Mouse (Mus musculus): ENCODE measurements around the gene Gm3336.

DNA sequence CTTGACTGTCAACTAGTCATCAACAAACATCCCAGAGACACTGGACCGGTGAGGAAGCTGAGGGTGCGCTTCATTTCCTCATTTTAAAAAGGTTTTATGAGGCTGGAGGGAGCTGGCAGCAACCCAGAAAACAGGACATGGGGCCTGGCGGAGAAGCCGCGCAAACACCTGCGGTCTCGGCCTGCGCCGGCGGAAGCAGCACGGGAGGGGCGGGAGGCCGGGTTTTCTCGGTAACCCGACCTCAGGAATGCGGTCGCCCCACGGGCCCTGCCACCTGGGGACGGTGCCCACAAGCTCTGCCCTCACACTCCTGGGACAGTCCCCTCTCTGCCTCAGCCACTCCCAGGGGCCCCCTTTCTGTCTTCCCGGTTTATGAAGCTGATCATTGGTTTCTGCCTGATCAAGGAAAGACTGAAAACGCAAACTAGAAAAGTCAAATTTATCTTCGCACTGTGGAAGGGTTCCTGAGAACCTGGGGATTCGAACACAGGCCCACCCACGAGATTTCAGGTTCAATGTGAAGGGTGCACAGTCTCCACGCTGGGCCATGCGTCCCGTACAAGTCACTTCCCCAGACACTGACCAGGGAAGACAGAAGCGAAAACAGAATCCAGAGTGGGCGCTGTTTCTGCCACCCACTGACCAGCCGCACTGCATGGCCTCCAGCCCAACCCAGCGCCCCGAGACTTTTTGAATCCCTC lies 22.9 kb upstream of the Gm3336 start:
- TF ChIP-seq MAX (IDR thresholded peaks at IDR 0.05; ENCODE audit: low read depth) (no peak), POLR2A (IDR thresholded peaks at IDR 0.05; ENCODE audit: insufficient read length, low read depth) (no peak), MYOG (IDR thresholded peaks at IDR 0.05; ENCODE audit: control insufficient read depth in 1 of 3, insufficient read depth in 1 of 3, insufficient read length in 2 of 3, low read depth in 2 of 3) (no peak), CEBPB (IDR thresholded peaks at IDR 0.05; ENCODE audit: insufficient read depth, poor library complexity, severe bottlenecking) (no peak), TCF12 (IDR thresholded peaks at IDR 0.05; ENCODE audit: insufficient read depth, poor library complexity, severe bottlenecking) (no peak), REST (IDR thresholded peaks at IDR 0.05; ENCODE audit: insufficient read depth, insufficient read length) (no peak), USF1 (IDR thresholded peaks at IDR 0.05; ENCODE audit: low read depth) (no peak)
